Mouse (Mus musculus) heart, embryonic 15.5 days (tissue): ENCODE measurements around the gene Agrp. TPM values are rescaled to one million over a fixed set of nuclear protein-coding genes. Genes with fewer than 3 reads are reported as not detected.

ENCODE experiments used
- ATAC-seq: fragments of 200-750 bp; cut with Nextera tagmentation; replicated peaks from 2 replicates; pipeline ENCODE4 v1.8.0; 2017; ENCODE audit warnings: low read depth, moderate TSS enrichment; ENCODE audit not compliant: insufficient number of reproducible peaks, insufficient read depth, low FRiP score
- H3K27ac ChIP-seq: fragments of 300-500 bp; sonication (generic); 2 replicates; pipeline ENCODE4 v1.5.1; 2015; ENCODE audit warnings: mild to moderate bottlenecking, inconsistent platforms
- H3K27me3 ChIP-seq: fragments of 300-500 bp; sonication (generic); 2 replicates; pipeline ENCODE4 v1.6.1; 2015; ENCODE audit warnings: inconsistent platforms
- H3K36me3 ChIP-seq: fragments of 300-500 bp; sonication (generic); 2 replicates; pipeline ENCODE4 v1.6.1; 2015; ENCODE audit warnings: mild to moderate bottlenecking, inconsistent platforms
- H3K4me1 ChIP-seq: fragments of 300-500 bp; sonication (generic); replicated peaks from 2 replicates; pipeline ENCODE4 v1.6.1; 2015; ENCODE audit warnings: inconsistent platforms
- H3K4me2 ChIP-seq: fragments of 300-500 bp; sonication (generic); 2 replicates; pipeline ENCODE4 v1.6.1; 2015; ENCODE audit warnings: inconsistent platforms, mild to moderate bottlenecking, moderate library complexity
- H3K4me3 ChIP-seq: fragments of 300-500 bp; sonication (generic); 2 replicates; pipeline ENCODE4 v1.5.1; 2015; ENCODE audit warnings: mild to moderate bottlenecking, inconsistent platforms
- H3K9ac ChIP-seq: fragments of 300-500 bp; sonication (generic); 2 replicates; pipeline ENCODE4 v1.6.1; 2015; ENCODE audit warnings: mild to moderate bottlenecking, inconsistent platforms
- H3K9me3 ChIP-seq: fragments of 300-500 bp; sonication (generic); replicated peaks from 2 replicates; pipeline ENCODE4 v1.6.1; 2016; ENCODE audit warnings: inconsistent platforms
- WGBS: fragments of 180-500 bp; shearing (Covaris S2); methylation state at CpG from one replicate; pipeline ENCODE4 v1.1.7; 2015; ENCODE audit warnings: mixed read lengths; 5-methylcytosine and 5-hydroxymethylcytosine counted together
- polyA plus RNA-seq: library from polyadenylated mRNA; unstranded; fragments of >200 nt; fragmentation: Nextera tagmentation; extraction: Ambion mirVana; gene quantifications from 2 replicates; pipeline ENCODE4 v1.2.1, GENCODE M21; 2015

Agrp gene
- polyA plus RNA-seq, 1 experiment from 2014 or later, result 0.24 TPM

GRCm38 (mm10) chr8:105596362-105597034, 40.7 kb downstream of the Agrp start:
- 8% methylated on average over 14 of the region's 14 CpGs for WGBS
- Histone ChIP-seq H3K4me1 (peaks cover 30% of the 10 kb centered on the region), H3K4me3 (peak overlapping the region; percentile 40), H3K9me3 (no peaks in the 10 kb centered on the region), H3K9ac (0 out of 2 replicates have a peak overlapping the region, but pooled peaks have one; percentile 33), H3K36me3 (no peaks in the 10 kb centered on the region), H3K4me2 (peak overlapping the region; percentile 62), H3K27ac (peak overlapping the region; percentile 16; the same call in 1 of the 2 replicates), H3K27me3 (no peaks in the 10 kb centered on the region)
- peak; percentile 65 for ATAC-seq

- Histone ChIP-seq H3K27me3 (no peaks in the 10 kb centered on the region), H3K4me3 (peak overlapping the region; percentile 35), H3K36me3 (no peaks in the 10 kb centered on the region), H3K27ac (peak overlapping the region; percentile 79), H3K4me2 (peak overlapping the region; percentile 47), H3K4me1 (peaks cover 30% of the 10 kb centered on the region), H3K9me3 (no peaks in the 10 kb centered on the region), H3K9ac (peak overlapping the region; percentile 23)
- no peak for ATAC-seq
- WGBS, result 67% methylated on average over 18 of the region's 18 CpGs
Observed at GRCm38 (mm10) chr8:105594451-105595242, 42.5 kb downstream of the Agrp start.

GRCm38 (mm10) chr8:105593859-105594258, 43.3 kb downstream of the Agrp start:
- H3K9me3 ChIP-seq, result no peaks in the 10 kb centered on the region
- no peaks in the 10 kb centered on the region for H3K27me3 ChIP-seq
- peak overlapping the region; percentile 23 for H3K9ac ChIP-seq
- peak overlapping the region; percentile 79 for H3K27ac ChIP-seq
- 12% methylated on average over 15 of the region's 15 CpGs for WGBS
- H3K4me2 ChIP-seq, result peak overlapping the region; percentile 47
- ATAC-seq, result peak; percentile 69
- no peaks in the 10 kb centered on the region for H3K36me3 ChIP-seq
- peaks cover 30% of the 10 kb centered on the region for H3K4me1 ChIP-seq
- H3K4me3 ChIP-seq, result peak overlapping the region; percentile 35

- Histone ChIP-seq H3K9ac (no peak overlapping the region), H3K4me1 (peaks cover 30% of the 10 kb centered on the region), H3K27ac (no peak overlapping the region), H3K4me3 (no peak overlapping the region), H3K4me2 (no peak overlapping the region), H3K27me3 (no peaks in the 10 kb centered on the region), H3K9me3 (no peaks in the 10 kb centered on the region), H3K36me3 (no peaks in the 10 kb centered on the region)
- 61% methylated on average over 2 of the region's 2 CpGs for WGBS
- ATAC-seq, result no peak
Observed at GRCm38 (mm10) chr8:105592431-105592830, 44.8 kb downstream of the Agrp start.

GRCm38 (mm10) chr8:105579719-105580118, 57.5 kb downstream of the Agrp start:
- no peak overlapping the region for H3K4me2 ChIP-seq
- no peaks in the 10 kb centered on the region for H3K9me3 ChIP-seq
- H3K9ac ChIP-seq, result no peak overlapping the region
- 41% methylated on average over 3 of the region's 3 CpGs for WGBS
- no peak for ATAC-seq
- no peaks in the 10 kb centered on the region for H3K4me1 ChIP-seq
- no peak overlapping the region for H3K27ac ChIP-seq
- no peaks in the 10 kb centered on the region for H3K36me3 ChIP-seq
- H3K27me3 ChIP-seq, result no peaks in the 10 kb centered on the region
- no peak overlapping the region for H3K4me3 ChIP-seq

GRCm38 (mm10) chr8:105575538-105575937, 61.7 kb downstream of the Agrp start:
- no peaks in the 10 kb centered on the region for H3K9me3 ChIP-seq
- ATAC-seq, result no peak
- H3K36me3 ChIP-seq, result no peaks in the 10 kb centered on the region
- H3K9ac ChIP-seq, result no peak overlapping the region
- no peaks in the 10 kb centered on the region for H3K4me1 ChIP-seq
- no peak overlapping the region for H3K4me2 ChIP-seq
- 34% methylated on average over 3 of the region's 3 CpGs for WGBS
- no peak overlapping the region for H3K27ac ChIP-seq
- H3K27me3 ChIP-seq, result no peaks in the 10 kb centered on the region
- no peak overlapping the region for H3K4me3 ChIP-seq

- no peak for ATAC-seq
- WGBS, result 36% methylated on average over 6 of the region's 6 CpGs
- H3K4me1 ChIP-seq, result no peaks in the 10 kb centered on the region
- H3K27ac ChIP-seq, result no peak overlapping the region
- no peaks in the 10 kb centered on the region for H3K27me3 ChIP-seq
- no peak overlapping the region for H3K4me2 ChIP-seq
- no peak overlapping the region for H3K4me3 ChIP-seq
- H3K36me3 ChIP-seq, result no peaks in the 10 kb centered on the region
- H3K9ac ChIP-seq, result no peak overlapping the region
- H3K9me3 ChIP-seq, result no peaks in the 10 kb centered on the region
Observed at GRCm38 (mm10) chr8:105574741-105575140, 62.5 kb downstream of the Agrp start.

GRCm38 (mm10) chr8:105573427-105573826, 63.8 kb downstream of the Agrp start:
- no peaks in the 10 kb centered on the region for H3K27me3 ChIP-seq
- no peaks in the 10 kb centered on the region for H3K36me3 ChIP-seq
- H3K27ac ChIP-seq, result no peak overlapping the region
- ATAC-seq, result no peak
- no peaks in the 10 kb centered on the region for H3K9me3 ChIP-seq
- H3K9ac ChIP-seq, result no peak overlapping the region
- no peaks in the 10 kb centered on the region for H3K4me1 ChIP-seq
- H3K4me3 ChIP-seq, result no peak overlapping the region
- no peak overlapping the region for H3K4me2 ChIP-seq

GRCm38 (mm10) chr8:105571810-105572209, 65.4 kb downstream of the Agrp start:
- Histone ChIP-seq H3K27me3 (no peaks in the 10 kb centered on the region), H3K36me3 (no peaks in the 10 kb centered on the region), H3K27ac (no peak overlapping the region), H3K9me3 (no peaks in the 10 kb centered on the region), H3K4me2 (no peak overlapping the region), H3K4me3 (no peak overlapping the region), H3K9ac (no peak overlapping the region), H3K4me1 (peaks cover 5% of the 10 kb centered on the region)
- no peak for ATAC-seq
- 83% methylated on average over 9 of the region's 9 CpGs for WGBS

GRCm38 (mm10) chr8:105566703-105567595, 70.2 kb downstream of the Agrp start:
- Histone ChIP-seq H3K36me3 (no peaks in the 10 kb centered on the region), H3K4me3 (peak overlapping the region; percentile 87), H3K4me1 (peaks cover 29% of the 10 kb centered on the region), H3K27me3 (no peaks in the 10 kb centered on the region), H3K4me2 (peak overlapping the region; percentile 80), H3K9me3 (no peaks in the 10 kb centered on the region), H3K27ac (no peak overlapping the region; the same call in 1 of the 2 replicates), H3K9ac (peak overlapping the region; percentile 54)
- 21% methylated on average over 27 of the region's 27 CpGs for WGBS
- ATAC-seq, result no peak; the same call in 1 of the 2 replicates
